Mouse (Mus musculus) spleen, postnatal 36 days (tissue): ENCODE measurements around the gene Fmr1.
"Not testable (repeated sequence)": the region's sequence is repeated elsewhere in the genome, so short reads cannot be mapped to it uniquely, and the experiment has no call there.

ENCODE experiments used
- DNase-seq, 2 experiments: peaks; one replicate each; pipeline ENCODE4 v3.0.0; 2022; ENCODE audit warnings: low spot score in 2 of 2, mixed read lengths in 1 of 2

Fmr1 gene

DNA sequence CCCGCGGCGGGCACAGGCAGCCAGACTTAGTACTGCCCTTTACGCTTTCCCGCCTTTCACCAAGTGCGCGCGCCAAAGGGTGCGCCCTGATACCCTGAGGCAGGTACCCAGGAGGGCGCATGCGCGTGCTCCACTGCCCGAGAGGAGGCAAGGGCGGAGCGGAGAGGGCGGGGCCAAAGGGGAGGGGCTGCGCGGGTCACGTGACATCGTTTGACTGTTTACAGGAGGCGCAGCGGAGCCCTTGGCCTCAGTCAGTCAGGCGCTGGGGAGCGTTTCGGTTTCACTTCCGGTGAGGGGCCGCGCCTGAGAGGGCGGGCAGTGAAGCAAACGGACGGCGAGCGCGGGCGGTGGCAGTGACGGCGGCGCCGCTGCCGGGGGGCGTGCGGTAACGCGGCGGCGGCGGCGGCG is at the start of gene Fmr1:
TSS of gene Fmr1 (plus strand) at position 209 of the 408 bp plus-strand sequence.
- DNase-seq = peak; percentile 97

GRCm38 (mm10) chrX:68641603-68642002 is 36.7 kb upstream of the Fmr1 start:
- no peak for DNase-seq

- DNase-seq = no peak
These were observed 33.0 kb upstream of the Fmr1 start for GRCm38 (mm10) chrX:68645154-68645919.

DNA sequence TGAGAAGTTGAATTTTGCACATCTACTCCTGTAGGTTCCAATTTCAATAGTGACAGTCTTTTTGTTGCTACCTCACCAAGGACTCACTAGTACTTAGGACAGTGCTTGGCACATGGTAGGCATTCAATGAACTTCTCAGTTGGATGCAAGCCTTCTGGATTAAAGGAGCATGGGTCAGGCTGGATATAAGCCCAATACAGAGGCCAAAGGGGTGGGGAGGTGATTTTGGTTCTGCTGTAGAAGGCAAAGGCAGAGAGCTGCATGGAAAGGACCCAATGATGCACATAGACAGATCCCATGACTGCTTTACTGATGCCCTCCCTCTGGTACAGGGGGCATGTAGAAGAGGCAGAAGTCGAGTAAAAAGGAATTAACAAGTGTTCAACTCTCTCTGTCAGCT is 833 bp upstream of the Fmr1 start:
- no peak for DNase-seq

GRCm38 (mm10) chrX:68678815-68679486 is 610 bp downstream of the Fmr1 start:
- no peak for DNase-seq

- DNase-seq = no peak
These were observed 6.4 kb downstream of the Fmr1 start for GRCm38 (mm10) chrX:68684706-68685105.

DNA sequence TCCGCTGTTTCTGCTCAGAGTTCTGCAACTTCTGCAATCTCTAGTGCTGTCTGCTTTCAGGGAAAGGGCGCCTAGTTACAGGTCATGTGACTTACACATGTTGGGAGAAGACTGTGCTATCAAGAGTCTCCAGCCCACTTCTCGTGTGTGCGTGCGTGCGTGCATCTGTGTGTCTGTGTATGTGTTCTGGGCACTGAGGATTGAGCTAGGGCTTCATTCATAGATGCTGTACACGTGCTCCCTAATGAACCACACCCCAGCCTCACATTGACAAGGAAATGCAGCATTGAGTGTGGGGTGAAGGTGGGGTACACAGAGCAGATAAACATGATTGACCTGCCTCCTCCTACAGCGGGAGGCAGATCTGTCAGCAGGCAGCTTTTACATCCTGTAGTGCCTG is 13.6 kb downstream of the Fmr1 start:
- DNase-seq = not testable (repeated sequence)

- no peak for DNase-seq
These were observed 58.6 kb downstream of the Fmr1 start for GRCm38 (mm10) chrX:68736902-68737301.

DNA sequence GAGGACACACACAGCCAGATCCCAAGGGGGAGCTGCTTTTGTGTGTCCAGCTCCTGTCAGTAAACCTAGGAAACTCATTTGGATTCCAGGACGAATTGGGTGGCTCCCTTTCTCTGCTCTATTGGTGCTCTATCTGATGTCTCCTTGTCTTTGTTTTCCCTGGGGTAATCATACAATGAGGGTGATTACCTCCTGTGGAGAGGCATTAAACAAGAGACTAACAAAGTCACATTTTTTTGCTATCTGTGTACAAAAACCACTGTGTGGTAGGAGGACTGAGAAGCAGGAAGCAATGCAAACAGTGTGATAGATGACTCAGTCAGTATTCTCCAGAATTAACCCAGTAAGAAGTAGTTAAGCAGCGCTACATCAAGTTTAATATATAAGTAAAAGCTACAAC is 61.7 kb downstream of the Fmr1 start:
- DNase-seq = no peak

- no peak for DNase-seq
These were observed 83.3 kb downstream of the Fmr1 start, which contains the start of gene Fmr1nb for GRCm38 (mm10) chrX:68761606-68762005. Gene Fmr1nb, plus strand, starts transcription at chrX:68761839.
